Mouse (Mus musculus) large intestine, adult 2 months (tissue): ENCODE results near the gene Fam180a. TPM values are rescaled to one million over a fixed set of nuclear protein-coding genes. Genes with fewer than 3 reads are reported as not detected.

Experiments used
- DNase-seq: peaks from one replicate; pipeline ENCODE4 v3.0.0-alpha.2; 2012; ENCODE audit warnings: low read depth, low spot score
- WGBS: fragments of 180-500 bp; shearing (Covaris S2); methylation state at CpG from one replicate; pipeline ENCODE4 v1.1.7; 2018; 5-methylcytosine and 5-hydroxymethylcytosine counted together
- polyA plus RNA-seq: library from polyadenylated mRNA; depleted of rRNA; stranded (reverse); fragments of >200 nt; gene quantifications from 2 replicates; pipeline ENCODE4 v1.2.3, GENCODE M21; 2012

Fam180a gene
- polyA plus RNA-seq, 1 experiment, result 0.32 TPM

- DNase-seq, result no peak
- 48% methylated on average over 4 of the region's 4 CpGs for WGBS
These were observed 4.8 kb downstream of the Fam180a start for GRCm38 (mm10) chr6:35321105-35321504.

- 52% methylated on average over 6 of the region's 6 CpGs for WGBS
- no peak for DNase-seq
These were observed 6.1 kb downstream of the Fam180a start for GRCm38 (mm10) chr6:35319850-35320249.

- DNase-seq, result no peak
- WGBS, result 89% methylated on average over 8 of the region's 8 CpGs
These were observed 12.4 kb downstream of the Fam180a start for GRCm38 (mm10) chr6:35313520-35313919.

- no peak for DNase-seq
- WGBS, result 67% methylated on average over 7 of the region's 7 CpGs
These were observed 16.5 kb downstream of the Fam180a start for GRCm38 (mm10) chr6:35309406-35309805.

GRCm38 (mm10) chr6:35308037-35308436 lies 17.9 kb downstream of the Fam180a start, which contains the start of gene Slc13a4:
Gene Slc13a4, minus strand, starts transcription at chr6:35308131.
- WGBS, result 63% methylated on average over 7 of the region's 7 CpGs
- DNase-seq, result no peak

GRCm38 (mm10) chr6:35307136-35307535 lies 18.8 kb downstream of the Fam180a start:
- WGBS, result 80% methylated on average over 13 of the region's 13 CpGs
- DNase-seq, result no peak

GRCm38 (mm10) chr6:35303355-35303900 lies 22.5 kb downstream of the Fam180a start:
- 19% methylated on average over 11 of the region's 11 CpGs for WGBS
- peak; percentile 57 for DNase-seq

GRCm38 (mm10) chr6:35302581-35302980 lies 23.4 kb downstream of the Fam180a start:
- no peak for DNase-seq
- 95% methylated on average over 7 of the region's 7 CpGs for WGBS

GRCm38 (mm10) chr6:35298323-35298722 lies 27.6 kb downstream of the Fam180a start:
- no peak for DNase-seq
- 77% methylated on average over 6 of the region's 6 CpGs for WGBS

GRCm38 (mm10) chr6:35297516-35298227 lies 28.3 kb downstream of the Fam180a start:
- no peak for DNase-seq
- WGBS, result 86% methylated on average over 7 of the region's 7 CpGs

GRCm38 (mm10) chr6:35297001-35297400 lies 28.9 kb downstream of the Fam180a start:
- no peak for DNase-seq
- WGBS, result 38% methylated on average over 2 of the region's 2 CpGs

GRCm38 (mm10) chr6:35294964-35295363 lies 31.0 kb downstream of the Fam180a start:
- no peak for DNase-seq
- WGBS, result 87% methylated on average over 2 of the region's 2 CpGs

GRCm38 (mm10) chr6:35289676-35290075 lies 36.3 kb downstream of the Fam180a start:
- DNase-seq, result no peak
- WGBS, result 89% methylated on average over 8 of the region's 8 CpGs

- DNase-seq, result no peak
- WGBS, result 57% methylated on average over 7 of the region's 7 CpGs
These were observed 37.0 kb downstream of the Fam180a start for GRCm38 (mm10) chr6:35288920-35289319.

- no peak for DNase-seq
- 60% methylated on average over 11 of the region's 11 CpGs for WGBS
These were observed 37.7 kb downstream of the Fam180a start for GRCm38 (mm10) chr6:35288114-35288761.

GRCm38 (mm10) chr6:35279306-35279705 lies 46.6 kb downstream of the Fam180a start:
- WGBS, result 78% methylated on average over 10 of the region's 10 CpGs
- DNase-seq, result no peak

- 32% methylated on average over 10 of the region's 10 CpGs for WGBS
- DNase-seq, result no peak
These were observed 47.9 kb downstream of the Fam180a start for GRCm38 (mm10) chr6:35277903-35278587.

GRCm38 (mm10) chr6:35273391-35274082 lies 52.4 kb downstream of the Fam180a start:
- DNase-seq, result no peak
- 69% methylated on average over 11 of the region's 11 CpGs for WGBS

GRCm38 (mm10) chr6:35271868-35272765 lies 53.8 kb downstream of the Fam180a start:
- 61% methylated on average over 20 of the region's 20 CpGs for WGBS
- DNase-seq, result no peak
